Mouse (Mus musculus): Measurements from ENCODE around the gene Inafm1.
"Not testable (repeated sequence)": the region's sequence is repeated elsewhere in the genome, so short reads cannot be mapped to it uniquely, and the experiment has no call there.

Gene Inafm1

GRCm38 (mm10) chr7:16273081-16273765 lies at the start of gene Inafm1:
Gene Inafm1 (minus strand): TSS chr7:16273617.
- peak; percentile 70 to 83 for DNase-seq (ENCODE audit: low spot score in 2 of 2)

GRCm38 (mm10) chr7:16320479-16320878 lies 47.1 kb upstream of the Inafm1 start:
- no peak for DNase-seq (ENCODE audit: low spot score in 2 of 2)

GRCm38 (mm10) chr7:16319216-16319615 lies 45.8 kb upstream of the Inafm1 start:
- no peak for DNase-seq (ENCODE audit: low spot score in 2 of 2)

- DNase-seq (ENCODE audit: low spot score in 2 of 2): no peak
Observed at GRCm38 (mm10) chr7:16317094-16317493, 43.7 kb upstream of the Inafm1 start.

- DNase-seq (ENCODE audit: low spot score in 2 of 2): no peak
Observed at GRCm38 (mm10) chr7:16315222-16315759, 41.9 kb upstream of the Inafm1 start.

GRCm38 (mm10) chr7:16314221-16314775 lies 40.9 kb upstream of the Inafm1 start:
- peak in 1 of 2 experiments; percentile 46 for DNase-seq (ENCODE audit: low spot score in 2 of 2)

- peak in 1 of 2 experiments; percentile 71 for DNase-seq (ENCODE audit: low spot score in 2 of 2)
Observed at GRCm38 (mm10) chr7:16313481-16314220, 40.2 kb upstream of the Inafm1 start.

GRCm38 (mm10) chr7:16312672-16313311 lies 39.4 kb upstream of the Inafm1 start:
- DNase-seq (ENCODE audit: low spot score in 2 of 2): peak in 1 of 2 experiments; percentile 37

- DNase-seq (ENCODE audit: low spot score in 2 of 2): no peak
Observed at GRCm38 (mm10) chr7:16312011-16312671, 38.7 kb upstream of the Inafm1 start.

GRCm38 (mm10) chr7:16311453-16312004 lies 38.1 kb upstream of the Inafm1 start:
- peak in 1 of 2 experiments; percentile 41 for DNase-seq (ENCODE audit: low spot score in 2 of 2)

- peak in 1 of 2 experiments; percentile 56 for DNase-seq (ENCODE audit: low spot score in 2 of 2)
Observed at GRCm38 (mm10) chr7:16310521-16311452, 37.4 kb upstream of the Inafm1 start.

- peak in 1 of 2 experiments; percentile 77 for DNase-seq (ENCODE audit: low spot score in 2 of 2)
Observed at GRCm38 (mm10) chr7:16310020-16310520, 36.7 kb upstream of the Inafm1 start.

- peak in 1 of 2 experiments; percentile 81 for DNase-seq (ENCODE audit: low spot score in 2 of 2)
Observed at GRCm38 (mm10) chr7:16309318-16310019, 36.1 kb upstream of the Inafm1 start.

GRCm38 (mm10) chr7:16308555-16309317 lies 35.3 kb upstream of the Inafm1 start:
- peak in 1 of 2 experiments; percentile 55 for DNase-seq (ENCODE audit: low spot score in 2 of 2)

- not testable (repeated sequence) for DNase-seq (ENCODE audit: low spot score in 2 of 2)
Observed at GRCm38 (mm10) chr7:16308093-16308492, 34.7 kb upstream of the Inafm1 start, which contains the start of gene Bbc3. Gene Bbc3 (plus strand): TSS chr7:16308393.

- not testable (repeated sequence) for DNase-seq (ENCODE audit: low spot score in 2 of 2)
Observed at GRCm38 (mm10) chr7:16307141-16307540, 33.7 kb upstream of the Inafm1 start.

- peak; percentile 87 to 95 for DNase-seq (ENCODE audit: low spot score in 2 of 2)
Observed at GRCm38 (mm10) chr7:16299419-16300035, 26.1 kb upstream of the Inafm1 start.

- DNase-seq (ENCODE audit: low spot score in 2 of 2): no peak
Observed at GRCm38 (mm10) chr7:16298927-16299326, 25.5 kb upstream of the Inafm1 start.

Data from left cerebral cortex, adult 9 months (tissue).